Mouse (Mus musculus): ENCODE results near the gene Fbxw27.
"Not testable (repeated sequence)": the region's sequence is repeated elsewhere in the genome, so short reads cannot be mapped to it uniquely, and the experiment has no call there.

Gene Fbxw27

DNA sequence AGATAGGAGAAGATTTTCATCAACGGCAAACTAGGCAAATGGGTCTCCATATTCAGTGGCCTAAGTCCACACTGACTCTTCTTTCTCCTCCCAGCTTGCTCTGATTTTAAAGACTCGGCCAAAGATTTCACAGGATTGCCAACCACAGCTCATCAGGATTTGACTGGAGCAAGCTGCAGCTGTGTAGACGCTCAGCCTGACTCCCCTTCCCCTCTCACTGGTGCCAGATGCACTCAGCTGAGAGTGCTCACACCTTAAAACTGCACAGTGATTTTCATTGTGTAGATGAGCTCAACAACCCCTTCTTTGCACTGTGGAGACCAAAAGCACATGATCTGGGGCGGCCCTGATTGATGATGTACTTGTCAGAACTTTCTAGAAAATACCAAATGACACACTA lies at the start of gene Fbxw27:
Fbxw27 (minus strand) TSS at position 101 of the 400 bp plus-strand sequence.
- not testable (repeated sequence) for DNase-seq (ENCODE audit: low read depth, low spot score)

DNA sequence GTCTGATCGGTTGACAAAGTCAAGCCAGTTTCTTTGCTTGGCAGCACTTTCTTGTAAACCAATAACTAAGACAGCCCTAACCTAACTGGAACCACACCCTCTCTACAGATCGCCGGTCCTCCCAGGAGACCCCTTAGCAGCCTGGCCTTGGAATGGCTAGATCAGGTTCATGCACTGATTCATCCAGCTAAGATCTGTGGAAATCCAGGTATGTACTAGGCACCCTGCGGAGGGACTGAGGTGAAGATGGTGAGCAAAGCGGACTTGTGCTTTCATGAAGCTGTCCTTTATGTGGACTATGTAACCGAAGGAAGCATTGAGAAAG lies 42.6 kb upstream of the Fbxw27 start:
- DNase-seq (ENCODE audit: low read depth, low spot score) = no peak

DNA sequence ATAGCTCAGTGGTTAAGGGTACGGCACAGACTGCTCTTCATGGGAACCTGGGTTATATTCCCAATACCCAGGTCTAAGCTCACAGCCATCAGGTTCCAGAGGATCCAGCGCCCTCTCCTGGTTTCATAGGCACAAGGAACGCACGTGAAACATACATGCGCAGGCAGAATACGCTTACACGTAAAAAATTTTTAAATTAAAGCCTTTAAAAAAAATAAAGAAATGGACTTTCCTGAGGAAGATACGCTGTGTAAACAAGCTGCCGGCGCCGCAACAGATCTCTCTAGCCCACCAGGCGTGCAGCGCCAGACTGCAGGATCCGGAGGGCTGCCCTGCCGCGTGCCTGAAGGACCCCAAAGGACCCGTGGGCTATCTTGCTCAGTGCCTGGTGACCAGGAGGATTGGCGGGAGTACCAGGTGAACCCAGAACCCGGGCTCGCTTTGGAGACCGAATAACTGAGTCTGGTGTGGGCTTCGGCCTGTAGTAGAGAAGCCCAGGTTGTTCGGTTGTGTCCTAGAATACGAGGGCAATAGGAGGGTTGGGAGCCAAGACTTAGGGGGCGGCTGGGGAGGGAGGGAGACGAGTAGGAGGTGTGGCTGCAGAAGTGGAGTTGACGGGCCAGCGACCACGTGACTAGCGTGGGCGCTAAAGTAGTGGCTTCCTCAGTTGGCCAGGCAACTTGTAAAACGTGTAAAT lies 42.1 kb upstream of the Fbxw27 start, which contains the start of gene Nme6:
Nme6 (plus strand) TSS at position 359 of the 697 bp plus-strand sequence.
- DNase-seq (ENCODE audit: low read depth, low spot score) = peak; percentile 87

DNA sequence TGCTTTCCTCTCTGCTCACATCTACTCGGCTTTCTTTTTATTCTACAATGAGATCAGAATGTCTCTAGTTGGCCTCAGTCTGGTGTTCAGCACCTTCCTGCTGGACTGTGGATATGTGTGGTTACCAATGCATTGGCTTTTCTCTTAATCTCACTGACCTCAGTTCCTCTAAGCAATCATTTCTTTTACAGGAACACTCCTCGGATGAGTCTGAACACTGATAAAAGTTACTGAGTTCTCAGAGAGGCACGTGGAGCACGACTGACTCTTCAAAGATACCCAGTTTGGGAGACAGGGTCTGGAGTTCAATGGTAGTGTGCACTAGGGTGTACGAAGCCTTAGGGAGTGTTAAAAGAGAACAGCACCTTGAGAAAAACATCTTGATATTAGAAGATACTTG lies 35.7 kb upstream of the Fbxw27 start:
- no peak for DNase-seq (ENCODE audit: low read depth, low spot score)

DNA sequence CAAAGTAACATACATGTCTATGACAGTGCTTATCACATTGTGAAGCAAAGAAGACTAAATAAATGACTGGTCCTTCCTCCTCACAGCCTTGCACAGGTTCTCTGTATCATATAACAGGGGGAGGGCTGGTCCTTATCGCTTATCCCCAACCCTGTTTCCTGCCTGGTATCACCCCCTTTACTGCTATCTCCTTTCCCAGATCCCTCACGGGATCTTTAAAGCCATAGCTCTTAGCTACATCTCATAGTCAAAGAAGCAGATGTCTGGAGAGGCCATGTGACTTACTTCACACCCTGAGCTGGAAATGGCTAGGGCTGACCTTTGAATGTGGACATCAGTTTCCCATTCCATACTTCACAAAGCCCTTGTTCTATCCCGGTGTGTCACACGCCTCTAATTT lies 35.3 kb upstream of the Fbxw27 start:
- DNase-seq (ENCODE audit: low read depth, low spot score) = no peak

DNA sequence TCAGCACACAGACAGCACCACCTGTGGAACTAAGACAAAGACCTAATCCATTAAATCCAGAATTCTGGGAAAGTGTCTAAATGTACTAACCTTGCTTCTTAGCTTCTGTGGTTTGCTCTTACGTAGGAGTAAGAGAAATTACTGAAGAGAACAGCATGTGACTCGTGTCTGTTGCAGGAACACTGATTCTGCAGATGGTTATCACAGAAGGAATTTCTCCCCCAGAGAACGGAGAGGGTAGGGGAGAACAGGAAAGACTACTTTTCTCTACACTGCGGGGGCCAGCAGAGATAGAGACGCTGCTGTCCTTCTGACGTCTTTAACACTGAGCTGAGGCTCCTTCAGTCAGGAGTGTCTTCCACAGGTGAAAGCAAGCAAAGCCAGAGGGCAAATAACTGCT lies 25.9 kb upstream of the Fbxw27 start:
- no peak for DNase-seq (ENCODE audit: low read depth, low spot score)

DNA sequence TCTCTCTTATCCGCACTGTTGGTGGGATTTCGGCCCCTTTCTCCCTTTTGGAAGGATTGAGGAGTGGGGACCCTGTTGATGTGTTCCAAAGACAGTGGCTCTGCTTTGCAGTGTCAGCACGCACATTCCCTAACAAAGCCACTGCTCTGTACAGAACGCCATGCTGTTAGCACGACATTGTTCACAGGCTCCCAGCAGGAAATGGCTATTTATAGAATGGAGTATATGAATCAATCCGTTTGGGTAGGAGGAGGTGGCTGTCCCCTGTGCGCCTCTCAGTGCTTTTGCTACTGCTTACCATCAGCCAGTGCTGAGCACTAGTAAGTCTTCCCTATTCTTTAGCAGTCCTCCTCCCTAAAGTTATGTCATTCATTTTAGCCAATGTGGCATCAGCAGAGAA lies 23.0 kb upstream of the Fbxw27 start:
- no peak for DNase-seq (ENCODE audit: low read depth, low spot score)

DNA sequence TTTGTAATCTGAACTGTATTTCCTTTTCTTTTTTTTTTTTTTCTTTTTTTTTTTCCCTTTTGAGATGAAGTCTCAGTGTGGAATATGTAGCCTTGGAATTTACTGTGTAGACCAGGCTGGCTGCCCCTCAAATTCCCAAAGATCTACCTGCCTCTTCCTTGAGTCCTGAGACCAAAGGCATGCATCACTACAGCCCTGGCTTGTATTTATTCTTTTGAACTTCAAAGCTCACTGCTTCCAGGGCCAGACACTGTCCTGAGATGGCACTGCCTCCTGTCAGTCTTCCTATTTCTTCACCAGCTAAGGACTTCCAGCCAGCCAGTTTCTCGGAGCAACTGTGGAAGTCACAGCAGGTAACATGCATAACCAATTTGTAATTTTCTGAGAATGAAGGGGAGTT lies 21.5 kb upstream of the Fbxw27 start, which contains the start of gene Spink8:
Spink8 (plus strand) TSS at position 301 of the 400 bp plus-strand sequence.
- no peak for DNase-seq (ENCODE audit: low read depth, low spot score)

DNA sequence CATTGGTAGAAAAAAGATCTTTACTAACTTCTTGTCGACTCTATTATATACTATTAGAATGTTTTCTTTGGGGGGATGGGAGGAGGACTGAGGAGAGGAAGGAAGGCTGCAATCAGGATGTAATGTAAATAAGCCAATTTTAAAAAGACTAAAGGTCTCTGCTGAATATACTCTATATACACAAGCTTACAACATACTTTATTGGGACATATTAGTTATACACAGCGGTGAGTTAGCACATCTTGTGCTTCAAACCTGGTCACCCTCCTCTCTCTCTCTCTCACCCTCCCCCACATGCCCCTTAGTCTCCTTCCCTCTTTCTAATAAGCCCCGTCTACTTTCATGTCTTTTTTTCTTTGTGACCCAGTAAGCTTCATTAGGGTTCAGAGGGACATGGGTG lies 17.4 kb upstream of the Fbxw27 start:
- no peak for DNase-seq (ENCODE audit: low read depth, low spot score)

DNA sequence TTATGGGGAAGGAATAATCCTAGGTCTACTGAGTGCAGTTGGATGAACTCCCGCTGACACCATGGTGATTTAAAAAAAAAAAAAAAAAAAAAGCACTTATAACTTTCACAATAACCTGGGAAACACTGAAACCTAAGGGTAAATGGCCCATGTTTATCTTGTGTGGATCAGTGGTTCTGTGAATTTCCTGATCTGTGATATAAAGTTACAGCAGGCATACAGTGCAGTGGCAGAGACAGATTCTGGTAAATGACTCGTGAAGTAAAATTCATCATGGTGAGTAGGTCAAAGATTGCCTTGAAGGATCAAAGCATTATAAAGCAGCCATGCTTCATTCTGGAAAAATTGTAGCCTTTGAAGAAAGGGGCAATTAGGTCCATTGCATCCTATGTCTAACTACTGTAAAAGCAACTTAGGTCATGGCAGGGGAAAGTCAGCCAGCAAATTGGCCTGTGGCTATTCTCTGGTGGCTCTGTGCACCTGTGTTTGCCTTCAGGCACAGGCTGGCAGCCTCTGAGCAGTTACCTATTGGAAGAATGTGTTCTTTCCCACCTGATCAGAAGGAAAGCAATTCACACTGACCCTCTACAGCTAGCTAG lies 16.3 kb upstream of the Fbxw27 start:
- no peak for DNase-seq (ENCODE audit: low read depth, low spot score)

DNA sequence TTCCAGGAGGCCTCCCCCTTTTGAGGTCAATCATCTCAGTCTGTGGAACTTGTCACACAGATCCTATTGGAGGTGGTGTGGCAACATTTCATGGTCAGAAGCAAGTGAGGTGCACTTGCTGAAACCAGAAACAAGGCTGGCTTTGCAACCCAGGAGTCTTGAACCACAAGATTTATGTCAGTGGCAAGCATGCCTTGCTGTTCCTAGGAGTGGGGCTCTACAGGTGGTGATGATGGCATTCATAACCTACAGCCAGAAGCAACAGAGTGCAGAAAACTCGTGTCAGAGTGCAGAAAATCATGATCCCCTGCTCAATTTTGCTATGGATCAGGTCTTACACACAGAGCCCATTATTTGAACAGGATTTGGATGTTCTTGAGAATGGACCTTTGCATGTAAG lies 15.8 kb upstream of the Fbxw27 start:
- no peak for DNase-seq (ENCODE audit: low read depth, low spot score)

DNA sequence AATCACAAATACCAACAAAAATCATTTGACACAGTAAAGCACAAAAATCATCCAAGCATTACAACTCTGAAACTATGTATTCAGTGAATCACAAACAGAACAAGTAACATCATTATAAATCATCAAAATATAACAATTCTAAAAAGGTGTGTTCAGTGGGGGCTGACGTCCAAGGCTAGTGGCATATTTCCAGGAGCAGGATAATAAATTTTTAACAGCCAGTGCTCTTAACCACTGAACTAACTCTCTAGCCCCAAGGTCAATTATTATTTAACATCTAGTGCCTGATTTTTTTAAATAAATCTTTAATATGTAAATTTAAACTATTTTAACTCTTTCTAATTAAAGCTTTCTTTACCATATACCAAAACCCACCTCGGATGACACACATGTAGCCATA lies 15.1 kb upstream of the Fbxw27 start:
- DNase-seq (ENCODE audit: low read depth, low spot score) = not testable (repeated sequence)

DNA sequence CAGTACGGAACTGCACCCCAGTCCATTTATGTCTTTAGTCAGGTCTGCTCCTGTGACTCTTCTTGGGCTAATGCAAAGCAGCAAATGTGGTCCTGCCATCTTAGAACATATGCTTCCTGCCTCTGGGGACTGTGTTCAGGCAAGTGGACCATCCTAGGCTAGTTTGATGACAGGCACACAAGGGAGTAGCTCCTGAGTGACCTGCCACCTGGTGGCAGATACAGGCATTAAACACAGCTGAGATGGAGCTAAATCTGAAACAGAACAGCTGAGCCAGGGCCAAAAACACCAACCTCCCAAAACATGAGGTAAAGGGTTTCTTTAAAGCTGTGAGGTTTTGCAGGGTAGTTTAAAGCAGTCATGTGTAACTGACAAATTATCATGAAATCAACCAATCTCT lies 7.6 kb upstream of the Fbxw27 start:
- peak; percentile 65 for DNase-seq (ENCODE audit: low read depth, low spot score)

DNA sequence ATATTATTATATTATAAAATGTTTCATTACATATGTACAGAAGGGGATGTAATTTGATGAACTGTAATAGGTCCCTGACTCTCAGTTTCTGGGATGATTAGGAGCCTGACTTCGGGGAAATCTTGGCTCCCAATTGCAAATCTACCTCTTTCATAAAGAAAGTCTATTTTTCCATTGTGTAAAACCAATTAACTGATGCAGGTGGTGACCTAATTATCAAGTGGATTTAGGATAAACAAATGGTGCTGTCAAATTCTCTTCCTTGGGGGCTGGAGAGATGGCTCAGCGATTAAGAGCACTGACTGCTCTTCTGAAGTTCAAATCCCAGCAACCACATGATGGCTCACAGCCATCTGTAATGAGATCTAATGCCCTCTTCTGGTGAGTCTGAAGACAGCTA lies 5.3 kb upstream of the Fbxw27 start:
- no peak for DNase-seq (ENCODE audit: low read depth, low spot score)

DNA sequence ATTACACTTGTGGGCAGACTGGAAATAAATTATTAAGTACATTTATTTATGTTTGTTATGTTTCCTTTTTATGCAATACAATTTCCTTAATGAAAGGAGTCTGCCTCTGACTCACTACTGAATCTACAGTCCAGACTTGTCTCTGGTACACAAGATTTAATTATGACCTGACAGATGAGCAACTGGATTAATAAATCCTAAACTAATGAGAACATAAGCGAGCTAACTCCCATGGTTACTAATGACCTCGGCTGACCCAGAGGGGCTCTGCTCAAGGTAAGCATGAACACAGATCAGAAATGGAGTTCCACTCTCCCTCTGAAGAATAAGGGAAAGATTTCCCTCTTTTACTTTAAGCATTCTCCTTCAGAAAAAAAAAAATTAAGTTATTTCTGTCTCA lies 4.8 kb upstream of the Fbxw27 start:
- no peak for DNase-seq (ENCODE audit: low read depth, low spot score)

DNA sequence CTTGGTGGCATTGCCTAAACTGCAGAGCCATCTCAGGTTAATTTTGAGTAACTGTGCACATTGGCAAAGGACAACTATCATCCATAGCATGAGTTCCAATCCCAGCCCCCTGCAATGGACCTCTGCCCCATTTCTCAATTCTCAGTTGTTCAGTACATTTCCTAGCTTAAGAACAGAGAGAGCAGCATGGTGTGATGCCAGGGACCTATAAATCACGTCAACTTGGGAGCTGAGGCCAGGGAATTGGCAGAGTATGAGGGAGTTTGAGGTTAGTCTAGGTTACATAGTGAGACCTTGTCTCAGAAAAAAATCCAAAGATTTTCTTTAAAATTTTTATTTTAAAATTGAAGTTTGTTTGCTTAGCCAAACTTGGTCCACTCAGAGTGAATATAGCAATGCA lies 23.6 kb downstream of the Fbxw27 start:
- DNase-seq (ENCODE audit: low read depth, low spot score) = not testable (repeated sequence)

DNA sequence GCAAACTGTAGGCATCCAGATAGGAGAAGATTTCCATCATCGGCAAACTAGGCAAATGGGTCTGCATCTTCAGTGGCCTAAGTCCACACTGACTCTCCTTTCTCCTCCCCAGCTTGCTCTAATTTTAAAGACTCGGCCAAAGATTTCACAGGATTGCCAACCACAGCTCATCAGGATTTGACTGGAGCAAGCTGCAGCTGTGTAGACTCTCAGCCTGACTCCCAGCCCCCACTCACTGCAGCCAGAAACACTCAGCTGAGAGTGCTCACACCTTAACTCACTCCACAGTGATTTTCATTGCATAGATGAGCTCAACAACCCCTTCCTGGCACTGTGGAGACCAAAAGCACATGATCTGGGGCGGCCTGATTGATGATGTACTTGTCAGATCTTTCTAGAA lies 44.5 kb downstream of the Fbxw27 start, which contains the start of gene Fbxw26:
Fbxw26 (minus strand) TSS at position 101 of the 400 bp plus-strand sequence.
- DNase-seq (ENCODE audit: low read depth, low spot score) = not testable (repeated sequence)
